9 mouse cellular contexts compared by ENCODE assay signal in the genomic region with DNA sequence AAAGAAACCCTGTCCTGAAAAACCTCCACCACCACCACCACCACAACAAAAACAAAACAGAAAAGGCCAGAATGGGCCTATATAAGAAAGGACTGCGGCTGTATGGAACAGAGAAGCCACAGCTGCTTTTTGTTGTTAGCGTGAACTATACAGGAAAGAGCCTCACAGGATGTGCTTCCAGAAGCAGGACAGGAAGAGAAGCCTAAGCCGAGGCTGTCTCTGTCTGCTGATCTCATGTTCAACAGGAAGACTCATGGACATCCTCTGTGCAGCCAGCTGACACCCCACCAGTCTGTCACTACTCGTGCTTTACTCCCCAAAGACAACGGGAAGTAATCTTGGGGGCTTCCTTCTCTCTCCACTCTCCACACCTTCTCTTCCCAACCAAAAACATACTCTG. TPM values are rescaled to one million over a fixed set of nuclear protein-coding genes. Genes with fewer than 3 reads are reported as not detected.
A peak's percentile ranks its signal among the peaks of the same experiment; 100 is the strongest.
DNase-seq lines count a peak whose midpoint lies in the region; ATAC-seq and TF ChIP-seq lines count a peak whose summit lies in the region.
"Had no signal": no experiment of that assay in that cellular context is flagged by ENCODE, and none has a peak within 500 bp of the region (broad histone marks: within the 10 kb centered on the region; RNA-seq: fewer than 3 reads in every experiment).

No protein-coding gene starts in this region.

- no peak for DNase-seq in liver, adult 2 months (ENCODE audit: extremely low read depth, low read depth, low spot score)
- no peak for DNase-seq in liver
- DNase-seq in lung, postnatal 25 days (ENCODE audit: low spot score): peak; percentile 37
- no peak for DNase-seq in cerebellum, adult 18-20 months
- no peak for DNase-seq in frontal cortex, postnatal 10 days (ENCODE audit: low spot score in 2 of 2)
- DNase-seq in right cerebral cortex, postnatal 10 days (ENCODE audit: low spot score in 2 of 2): no peak
- DNase-seq: cerebellum, adult 8-10 months had no signal

- no peak overlapping the region for H3K4me3 ChIP-seq in liver, adult 2 months (ENCODE audit: insufficient read depth, low read depth, low read length)
- H3K4me3 ChIP-seq in heart, embryonic 14.5 days (ENCODE audit: control insufficient read depth in 1 of 2, insufficient read depth in 1 of 2, low read depth in 1 of 2, low read length in 2 of 2): no peak overlapping the region
- H3K4me3 ChIP-seq in kidney, embryonic 16.5 days (ENCODE audit: low read length): no peak overlapping the region

- 0 out of 2 replicates have a peak, but pooled peaks have one; percentile 9 for ATAC-seq in heart, embryonic 14.5 days (ENCODE audit: insufficient number of reproducible peaks, insufficient read depth, low FRiP score, low read depth)
- no peak for ATAC-seq in kidney, embryonic 16.5 days (ENCODE audit: low FRiP score, low TSS enrichment)

- no peak overlapping the region for H3K9ac ChIP-seq in liver, adult 2 months (ENCODE audit: low read depth, low read length)
- H3K9ac ChIP-seq in heart, embryonic 14.5 days (ENCODE audit: low read length): no peak overlapping the region
- H3K9ac ChIP-seq in kidney, embryonic 16.5 days (replicated peaks; ENCODE audit: low read length): no peak overlapping the region

- no peak for TF ChIP-seq CTCF in liver, adult 2 months (IDR thresholded peaks at IDR 0.05; ENCODE audit: low read depth, low read length)

- H3K9me3 ChIP-seq in heart, embryonic 14.5 days (ENCODE audit: control insufficient read depth, low read length): no peaks in the 10 kb centered on the region
- H3K9me3 ChIP-seq in kidney, embryonic 16.5 days (ENCODE audit: low read length): no peaks in the 10 kb centered on the region

- peaks cover 31% of the 10 kb centered on the region for H3K36me3 ChIP-seq in liver, adult 2 months (ENCODE audit: control insufficient read depth, insufficient read depth, low read length)
- H3K36me3 ChIP-seq in heart, embryonic 14.5 days (ENCODE audit: control insufficient read depth, insufficient read depth, low read length): peaks cover 54% of the 10 kb centered on the region
- peaks cover 27% of the 10 kb centered on the region for H3K36me3 ChIP-seq in kidney, embryonic 16.5 days (ENCODE audit: insufficient read depth, low read length)

- no peak for TF ChIP-seq POLR2A in liver, adult 2 months (IDR thresholded peaks at IDR 0.05; ENCODE audit: extremely low read depth, insufficient read depth, low read length)

- no peaks in the 10 kb centered on the region for H3K79me2 ChIP-seq in liver, adult 2 months (ENCODE audit: control insufficient read depth, insufficient read depth, low read length)

- 69% methylated on average over 5 of the region's 5 CpGs for WGBS in liver, adult 2 months
- 75% methylated on average over 5 of the region's 5 CpGs for WGBS in heart, embryonic 14.5 days
- WGBS in kidney, embryonic 16.5 days: 67% methylated on average over 5 of the region's 5 CpGs

- no peak overlapping the region for H3K4me2 ChIP-seq in heart, embryonic 14.5 days (ENCODE audit: low read length)
- H3K4me2 ChIP-seq in kidney, embryonic 16.5 days (replicated peaks; ENCODE audit: low read depth, low read length): no peak overlapping the region

- H3K4me1 ChIP-seq in liver, adult 2 months (ENCODE audit: control insufficient read depth, insufficient read depth, low read length): no peaks in the 10 kb centered on the region
- H3K4me1 ChIP-seq in heart, embryonic 14.5 days (ENCODE audit: control insufficient read depth in 2 of 2, insufficient read depth in 2 of 2, low read length in 2 of 2): peaks cover 0 to 7% of the 10 kb centered on the region in 2 experiments; a peak in 1 of 4 replicates
- no peaks in the 10 kb centered on the region for H3K4me1 ChIP-seq in kidney, embryonic 16.5 days (ENCODE audit: insufficient read depth, low read length)

- H3K27ac ChIP-seq in liver, adult 2 months (replicated peaks; ENCODE audit: insufficient read depth, low read depth, low read length): peak overlapping the region; percentile 33; the same call in 1 of the 2 replicates
- peak overlapping the region; percentile 49 to 66; a peak in 2 of 4 replicates for H3K27ac ChIP-seq in heart, embryonic 14.5 days (replicated peaks in 1 of 2; ENCODE audit: control insufficient read depth in 1 of 2, insufficient read depth in 1 of 2, low read depth in 2 of 2, low read length in 2 of 2)
- H3K27ac ChIP-seq in kidney, embryonic 16.5 days (ENCODE audit: low read length): peak overlapping the region; percentile 29; the same call in 1 of the 2 replicates

- no peaks in the 10 kb centered on the region for H3K27me3 ChIP-seq in liver, adult 2 months (ENCODE audit: control insufficient read depth, insufficient read depth, low read length)
- H3K27me3 ChIP-seq in heart, embryonic 14.5 days (ENCODE audit: control insufficient read depth, insufficient read depth, low read length): no peaks in the 10 kb centered on the region
- H3K27me3 ChIP-seq in kidney, embryonic 16.5 days (ENCODE audit: insufficient read depth, low read length): no peaks in the 10 kb centered on the region

RNA-seq across cellular contexts. Expression of a gene that starts 57.3 kb away (rescaled TPM):
- total RNA-seq in liver, adult 2 months (2014; rRNA removed): 2.0 and 4.2 TPM in 2 replicates
- 3.0 and 4.4 TPM in 2 replicates for polyA plus RNA-seq in liver, adult 2 months (2012; rRNA removed)
- polyA plus RNA-seq in heart, embryonic 14.5 days (2014; fragmentation: Nextera tagmentation; extraction: Ambion mirVana): 120 and 124 TPM in 2 replicates
- polyA plus RNA-seq in kidney, embryonic 16.5 days (2015; fragmentation: Nextera tagmentation; extraction: Ambion mirVana): 302 and 349 TPM in 2 replicates

Comparison
In these comparisons a context has a peak if more than half of its experiments do, and no peak if none do; other contexts are left out.
1. RNA of a gene that starts 57.3 kb away (polyA plus RNA-seq): 302 to 349 TPM in kidney, embryonic 16.5 days and 120 to 124 TPM in heart, embryonic 14.5 days; 3.0 to 4.4 TPM in liver, adult 2 months; every median in the first group is over 10 times any median in the second.
2. Peak in every context shown above with its lines, with median percentiles within 50 percentile points of each other: H3K27ac ChIP-seq.